Mouse (Mus musculus) liver, adult 2 months (tissue): ENCODE measurements around the gene Nav2.

Experiments
- CTCF ChIP-seq: fragments of 200-500 bp; IDR thresholded peaks from 2 replicates; pipeline ENCODE4 v1.5.1; 2011; ENCODE audit warnings: low read depth, low read length, control low read depth
- POLR2A ChIP-seq: fragments of 200-500 bp; IDR thresholded peaks from 2 replicates; pipeline ENCODE4 v1.6.1; 2011; ENCODE audit warnings: low read length, control low read depth; ENCODE audit not compliant: insufficient read depth; ENCODE audit errors: extremely low read depth

GRCm38 (mm10) chr7:49604244-49604643 is 695.7 kb downstream of the Nav2 start:
- no peak for TF ChIP-seq POLR2A
- no peak for TF ChIP-seq CTCF
